Mouse (Mus musculus) regulatory T cell (primary cell): ENCODE data around the gene Wnk2.

Source experiments
- in situ Hi-C: fragments of 300-600 bp; cut with MboI, MseI; formaldehyde crosslinking; loops from one replicate; pipeline ENCODE4 v1.15.1; 2025; ENCODE audit warnings: high pct_unique_total_duplicates

Gene Wnk2

DNA sequence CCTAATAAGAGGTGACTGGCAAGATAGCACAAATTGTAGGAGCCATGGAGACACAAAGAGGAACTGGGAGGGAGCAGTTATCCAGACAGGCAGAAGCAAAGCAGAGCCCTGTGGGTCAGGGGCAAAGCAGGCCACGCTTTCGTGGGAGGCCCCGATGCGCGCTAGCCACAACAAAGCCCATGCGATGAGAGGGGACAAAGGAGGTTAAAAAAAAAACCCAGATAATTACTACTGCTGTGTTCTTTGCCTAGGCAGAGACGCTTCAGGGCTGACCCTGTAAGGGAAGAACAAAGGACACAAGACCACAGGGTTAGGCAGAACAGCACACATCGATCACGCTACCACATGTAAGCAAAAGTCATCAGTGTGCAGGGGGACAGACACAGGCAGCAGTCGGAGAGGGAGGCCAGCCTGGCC, 103.7 kb downstream of the Wnk2 start:
- in situ Hi-C loops: no loop called here

DNA sequence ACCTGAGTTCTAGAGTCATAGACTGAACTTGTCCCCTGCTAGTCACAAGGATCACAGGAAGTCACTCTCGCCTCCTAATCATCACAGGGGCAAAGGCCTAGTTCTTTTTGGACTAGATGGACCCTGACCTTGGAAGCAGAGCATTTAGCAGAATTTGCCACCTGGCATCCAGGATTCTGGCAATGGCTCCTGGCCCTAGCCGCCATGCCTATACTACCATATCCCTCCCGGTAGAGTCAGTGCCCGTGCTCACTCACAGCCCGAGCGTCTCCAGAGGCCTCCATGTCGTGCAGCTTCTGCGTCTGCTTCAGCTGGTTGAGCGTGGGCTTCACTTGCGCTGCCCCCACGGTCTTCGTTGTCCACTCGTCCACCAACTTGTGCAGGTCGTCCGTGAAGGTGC, 105.4 kb downstream of the Wnk2 start:
- in situ Hi-C loops: no loop called here

DNA sequence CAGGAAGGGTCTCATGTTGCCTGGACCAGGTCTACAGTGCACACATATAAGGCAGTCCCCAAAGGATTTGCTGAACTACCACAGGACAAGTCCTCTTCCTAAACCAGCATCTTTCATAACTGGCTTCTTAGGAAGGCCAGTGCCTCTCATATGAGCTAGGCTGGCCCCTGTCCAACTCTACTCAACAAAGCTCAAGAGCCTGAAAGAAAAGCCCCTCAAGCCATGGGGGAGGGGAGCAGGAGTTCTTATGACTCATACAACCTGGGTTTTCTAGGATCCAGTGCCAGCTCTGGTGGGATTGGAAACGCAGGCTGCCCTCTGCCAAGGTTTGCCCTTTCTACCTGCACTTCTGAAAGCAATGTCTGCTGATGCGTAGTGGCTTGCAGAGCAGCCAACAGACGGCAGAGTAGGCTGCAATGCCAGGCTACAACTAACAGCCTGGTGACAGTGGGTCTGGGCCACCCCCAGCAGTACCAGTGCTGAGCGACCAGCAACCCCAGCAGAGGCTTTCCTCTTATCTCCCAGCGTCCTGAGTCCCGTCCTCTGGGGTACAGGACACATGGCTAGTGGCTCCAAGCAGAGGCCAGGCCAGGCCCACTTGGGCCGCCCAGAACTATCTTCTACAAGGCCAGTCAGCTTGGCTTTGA, 110.8 kb downstream of the Wnk2 start:
- in situ Hi-C loops: no loop called here

DNA sequence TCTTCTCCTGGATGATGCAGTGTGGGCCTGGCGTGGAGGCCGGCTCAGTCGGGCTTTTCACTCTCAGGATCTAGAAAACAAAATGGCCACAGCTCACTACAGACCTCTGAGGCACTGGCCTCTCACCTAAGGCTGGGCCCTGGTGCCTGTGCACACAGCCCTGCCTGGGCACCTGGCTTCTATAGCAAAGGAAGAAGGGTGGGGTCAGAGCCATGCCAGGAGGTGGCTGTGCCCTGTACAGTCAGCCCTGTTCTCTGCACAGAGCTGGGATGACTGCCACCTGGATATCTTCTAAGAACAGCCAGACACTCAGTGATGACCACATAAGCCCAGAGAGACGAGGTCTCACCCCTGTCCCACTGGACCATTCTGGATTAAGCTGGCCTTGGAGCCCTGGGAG, 111.4 kb downstream of the Wnk2 start:
- in situ Hi-C loops: no loop called here

DNA sequence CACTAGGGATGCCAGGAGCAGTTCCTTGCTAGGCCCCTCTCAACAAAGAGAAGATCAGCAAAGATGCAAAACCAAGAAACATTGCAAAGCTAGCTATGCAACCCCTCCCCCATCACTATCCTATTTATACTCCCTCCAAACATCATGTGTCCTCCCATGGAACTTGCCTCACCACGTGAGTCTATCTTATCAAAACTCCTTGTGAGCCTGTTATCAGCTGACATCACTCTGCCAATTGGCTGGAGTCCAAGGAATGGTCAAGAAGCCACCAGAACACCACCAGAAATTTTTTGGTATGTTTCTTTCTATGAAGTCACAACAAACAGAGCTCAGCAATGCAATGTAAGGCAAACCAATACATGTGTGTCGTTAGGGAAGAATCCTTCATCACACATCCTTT, 116.8 kb downstream of the Wnk2 start:
- in situ Hi-C loops: no loop called here

DNA sequence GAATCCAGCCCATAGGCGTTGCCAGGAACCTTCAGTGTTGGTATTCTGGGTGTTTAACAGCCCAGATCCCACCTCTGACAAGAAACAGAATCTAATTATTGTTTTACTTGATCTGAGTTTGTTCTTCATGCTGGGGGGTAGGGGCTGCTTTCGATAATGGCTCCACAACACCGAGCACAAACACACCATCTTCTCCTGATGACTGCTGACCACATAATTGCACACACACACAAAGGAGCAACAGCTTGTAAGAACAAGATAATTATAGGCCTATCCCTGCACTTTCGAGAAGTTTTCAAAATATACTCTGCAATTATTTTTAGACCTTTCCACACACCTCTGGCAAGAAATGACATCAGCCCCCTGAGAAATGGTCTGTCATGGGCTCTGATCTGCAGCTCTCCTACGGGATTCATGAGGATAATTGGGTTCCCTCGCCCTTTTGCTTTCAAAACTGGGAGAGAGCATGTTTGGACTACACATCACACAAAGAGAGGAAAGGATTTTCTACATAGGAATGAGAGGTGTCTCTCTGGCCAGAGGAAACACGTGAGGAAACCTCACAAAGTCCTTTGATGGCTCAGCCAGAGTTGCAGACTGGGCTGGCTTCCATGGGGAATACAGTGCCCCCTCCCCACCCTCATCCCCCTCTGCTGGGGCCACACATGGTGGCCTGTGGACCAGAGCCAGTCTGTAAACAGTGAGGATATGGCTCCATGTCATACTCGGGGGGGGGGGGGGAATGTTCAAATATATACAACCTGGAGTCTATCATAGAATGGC, 118.9 kb downstream of the Wnk2 start:
- in situ Hi-C loops: no loop called here

DNA sequence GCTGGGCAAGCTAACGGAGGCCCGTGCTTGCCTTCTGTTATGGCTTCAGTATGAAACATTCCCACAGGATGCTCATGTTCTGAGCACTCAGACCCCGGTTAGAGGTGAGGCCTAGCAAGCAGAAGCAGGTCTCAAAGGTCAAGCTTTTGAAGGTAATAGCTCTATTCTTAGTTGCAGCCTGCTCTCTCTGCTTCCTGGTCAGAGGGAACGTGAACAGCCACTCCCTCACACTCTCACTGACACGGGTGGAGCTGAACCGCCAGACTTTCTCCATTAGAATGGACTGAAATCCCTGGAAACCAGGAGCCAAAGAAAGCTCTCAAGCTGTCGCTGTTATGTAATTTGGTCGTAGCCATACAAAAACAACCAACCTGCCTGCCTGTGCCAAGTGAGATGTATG, 120.8 kb downstream of the Wnk2 start:
- in situ Hi-C loops: no loop called here

DNA sequence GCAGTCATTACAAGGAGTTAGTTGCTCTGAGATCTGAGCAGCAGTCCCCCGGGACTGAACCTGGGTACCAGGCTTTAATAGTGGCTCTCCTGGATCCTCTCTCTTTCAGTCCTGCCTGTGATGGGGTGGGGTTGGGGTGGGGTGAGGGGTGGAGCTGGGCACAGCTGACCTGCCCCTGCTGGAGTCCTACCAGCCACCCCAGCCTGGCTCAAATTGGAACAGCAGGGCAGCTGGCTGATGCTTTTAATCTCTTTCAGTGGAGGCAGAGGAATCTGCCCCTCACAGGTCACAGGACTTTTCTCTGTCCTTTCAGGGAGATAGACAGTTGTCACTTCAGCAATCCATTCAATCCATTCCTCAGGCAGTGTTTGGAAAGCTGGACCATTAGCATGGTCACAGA, 122.3 kb downstream of the Wnk2 start:
- in situ Hi-C loops: no loop called here

DNA sequence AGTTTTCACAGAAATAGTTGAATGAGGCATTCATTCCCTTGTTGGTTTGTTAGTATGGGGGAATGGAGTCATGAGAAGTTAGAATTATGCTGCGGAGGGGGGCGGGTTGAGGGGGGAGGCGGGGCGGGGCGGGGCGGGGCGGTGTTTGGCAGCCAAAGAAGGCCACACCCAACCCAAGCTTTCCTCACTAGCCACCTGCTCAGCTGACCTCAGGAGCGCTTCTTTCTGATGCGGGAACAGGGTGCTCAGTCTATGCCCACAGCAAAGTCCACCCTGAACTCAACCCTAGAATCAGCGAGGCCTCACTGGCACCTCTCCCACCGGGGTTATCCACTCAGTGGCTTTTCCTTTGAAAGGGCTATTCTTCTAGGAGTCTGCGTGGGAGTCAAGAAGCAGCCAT, 123.1 kb downstream of the Wnk2 start:
- in situ Hi-C loops: no loop called here

DNA sequence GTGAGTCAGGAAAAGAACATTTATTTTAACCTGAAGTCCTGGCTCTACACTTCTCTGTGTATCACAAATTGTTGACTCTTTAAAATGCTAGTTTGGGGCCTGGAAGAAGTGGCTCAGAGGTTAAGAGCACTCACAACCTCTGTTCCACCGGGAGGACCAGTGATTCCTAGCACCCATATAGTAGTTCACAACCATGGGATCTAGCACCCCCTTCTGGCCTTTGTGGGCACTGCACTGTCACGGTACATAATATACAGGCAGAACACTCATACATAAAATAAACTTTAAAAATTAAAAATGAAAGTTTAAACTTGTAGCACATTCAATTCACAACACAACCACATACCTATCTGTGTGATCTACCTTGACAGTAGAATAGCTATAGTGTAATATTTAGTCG, 126.1 kb downstream of the Wnk2 start:
- in situ Hi-C loops: no loop called here

DNA sequence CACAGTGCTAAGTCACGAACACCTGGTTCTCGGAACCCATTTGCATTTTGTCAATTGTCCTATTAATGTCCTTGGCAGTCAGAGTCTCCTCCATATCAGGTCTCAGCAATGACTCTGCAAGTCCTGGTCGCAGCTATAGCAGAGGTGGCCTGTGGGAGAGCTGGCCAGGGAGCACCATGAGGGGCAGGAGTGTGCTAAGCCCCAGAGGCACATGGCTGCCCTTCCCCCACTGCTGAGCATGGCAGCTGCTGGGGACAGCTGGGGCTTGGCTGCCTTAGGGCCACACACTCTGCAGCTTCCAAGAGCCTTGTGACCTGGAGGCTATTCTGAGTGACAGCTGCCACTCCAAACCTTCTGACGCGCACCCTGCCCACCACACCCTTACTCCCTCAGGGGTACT, 127.7 kb downstream of the Wnk2 start:
- in situ Hi-C loops: no loop called here

DNA sequence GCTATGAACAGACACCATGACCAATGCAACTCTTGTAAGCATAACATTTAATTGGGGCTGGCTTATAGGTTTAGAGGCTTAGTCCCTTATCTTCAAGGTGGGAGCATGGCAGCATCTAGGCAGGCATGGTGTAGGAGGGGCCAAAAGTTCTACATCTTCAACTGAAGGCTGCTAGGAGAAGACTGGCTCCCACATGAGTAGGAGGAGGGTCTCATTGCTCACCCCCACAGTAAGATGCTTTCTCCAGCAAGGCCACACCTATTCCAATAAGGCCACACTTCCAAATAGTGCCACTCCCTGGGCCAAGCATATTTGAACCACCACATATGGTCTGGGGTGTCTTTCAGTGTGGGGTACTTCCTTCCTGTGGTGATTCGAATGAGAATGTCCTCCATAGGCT, 130.4 kb downstream of the Wnk2 start:
- in situ Hi-C loops: loop anchor here (10.0 kb wide), 1 partner anchor 363 kb away; no protein-coding TSS in a partner anchor

DNA sequence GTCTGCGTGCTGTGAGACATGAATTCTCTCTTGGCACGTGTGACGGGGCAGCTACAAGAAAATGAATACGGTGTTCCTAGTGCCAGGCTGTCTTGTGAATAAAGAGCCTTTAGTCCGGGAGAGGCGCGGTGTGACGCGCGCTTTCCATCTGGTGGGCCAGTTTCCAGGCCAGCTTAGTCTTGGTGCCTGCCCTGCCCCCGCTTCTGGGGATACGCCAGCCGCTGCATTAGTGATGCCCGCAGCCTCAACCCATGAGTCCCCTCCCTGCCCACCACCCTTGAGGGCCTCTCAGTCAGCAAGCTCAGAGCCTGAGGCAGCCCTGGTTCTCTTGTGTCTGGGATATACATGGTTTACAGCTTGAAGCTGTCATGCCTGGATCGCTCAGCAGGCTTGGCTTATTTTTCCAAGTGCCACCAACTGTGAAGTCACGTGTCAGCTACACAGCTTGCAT, 131.5 kb downstream of the Wnk2 start:
- in situ Hi-C loops: loop anchor here (10.0 kb wide), 1 partner anchor 362 kb away; no protein-coding TSS in a partner anchor

DNA sequence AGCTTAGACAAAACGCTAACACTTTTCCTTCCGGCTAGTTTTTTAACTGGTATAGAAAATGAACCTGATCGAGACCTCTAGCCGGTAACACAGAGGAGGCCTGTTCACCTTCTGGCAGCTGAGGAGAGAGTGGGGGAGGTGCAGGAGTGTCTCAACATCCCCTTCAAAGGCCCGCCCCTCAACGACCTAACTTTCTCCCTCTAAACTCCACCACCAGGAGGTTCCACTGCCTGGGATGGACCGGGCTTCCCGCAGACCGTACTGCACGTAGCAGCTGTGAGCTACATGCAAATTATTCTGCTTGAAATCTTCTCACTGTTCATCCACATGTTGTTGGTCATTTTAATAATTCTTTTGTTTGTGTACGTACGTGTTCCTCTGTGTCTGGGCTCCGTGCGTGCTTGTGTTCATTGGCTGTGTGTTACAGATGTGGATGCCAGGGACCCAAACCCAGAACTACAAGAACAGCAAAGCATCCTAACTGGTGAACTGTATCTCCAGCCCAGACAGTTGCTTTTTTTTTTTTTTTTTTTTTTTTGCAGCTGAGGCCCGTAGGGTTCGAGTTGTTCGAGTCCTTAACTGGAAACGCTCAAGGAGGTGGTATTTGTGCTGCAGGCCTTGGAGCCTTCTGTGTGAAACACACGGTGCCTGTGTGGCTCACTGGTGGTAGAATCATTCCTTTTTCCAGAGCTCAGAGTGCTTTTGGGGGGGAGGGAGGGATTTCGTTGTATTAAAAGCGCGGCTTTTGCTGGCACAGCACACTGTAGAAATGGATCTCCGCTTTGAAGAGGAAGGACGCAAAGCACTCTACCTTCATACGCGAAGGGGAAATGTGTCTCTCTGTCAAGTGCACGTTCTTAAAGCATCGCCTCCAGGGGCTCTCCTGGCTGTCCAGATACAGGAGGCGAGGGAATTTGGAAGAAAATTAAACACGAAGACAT, 132.2 kb downstream of the Wnk2 start:
- in situ Hi-C loops: loop anchor here (10.0 kb wide), 1 partner anchor 361 kb away; no protein-coding TSS in a partner anchor

DNA sequence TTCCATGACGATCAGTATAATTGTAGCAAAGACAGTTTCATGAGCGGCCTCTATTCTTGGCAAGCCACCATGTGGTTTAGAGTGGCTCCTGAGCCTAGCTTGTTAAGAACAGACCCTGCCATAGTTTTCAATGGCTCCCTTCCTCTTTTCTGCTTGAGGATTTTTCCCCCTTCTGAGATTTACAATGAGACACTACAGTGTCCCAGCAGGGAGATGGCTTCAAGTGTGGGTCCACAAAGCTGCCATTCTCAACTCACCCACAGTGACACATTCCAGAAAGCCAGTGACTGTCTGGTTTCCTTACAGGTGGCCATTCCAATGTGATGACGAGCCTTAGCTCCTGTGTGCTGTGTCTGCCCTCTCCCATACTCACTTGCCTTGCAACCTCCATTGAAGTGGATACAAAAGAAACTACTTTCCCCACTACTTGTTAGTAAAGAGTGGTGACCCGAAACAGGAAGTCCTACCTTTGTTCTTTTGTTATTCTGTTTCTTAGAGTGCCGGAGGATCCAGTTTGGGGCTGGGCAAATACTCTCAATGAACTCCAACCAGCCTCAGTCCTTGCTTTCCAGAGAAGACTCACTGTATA, 134.5 kb downstream of the Wnk2 start:
- in situ Hi-C loops: loop anchor here (10.0 kb wide), 1 partner anchor 358 kb away; no protein-coding TSS in a partner anchor

DNA sequence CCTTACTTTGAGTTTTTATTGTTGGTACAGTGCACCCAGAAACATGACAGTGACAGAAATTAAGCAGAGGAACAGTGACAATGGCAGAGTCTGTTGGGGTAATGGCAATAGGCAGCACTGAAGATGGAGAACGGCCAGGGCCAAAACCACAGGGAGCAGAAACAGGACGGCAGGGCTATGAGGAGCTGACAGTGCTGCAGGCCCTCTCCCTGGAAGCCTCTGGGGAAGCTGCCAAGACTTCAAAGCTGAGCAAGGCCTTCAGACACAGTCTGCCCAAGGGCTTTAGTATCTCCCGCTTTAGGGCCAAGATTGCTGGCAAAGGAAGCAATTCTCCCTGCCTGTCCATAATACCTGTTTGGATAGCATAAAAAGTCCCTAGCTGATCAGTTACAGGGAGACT, 146.1 kb downstream of the Wnk2 start:
- in situ Hi-C loops: no loop called here

DNA sequence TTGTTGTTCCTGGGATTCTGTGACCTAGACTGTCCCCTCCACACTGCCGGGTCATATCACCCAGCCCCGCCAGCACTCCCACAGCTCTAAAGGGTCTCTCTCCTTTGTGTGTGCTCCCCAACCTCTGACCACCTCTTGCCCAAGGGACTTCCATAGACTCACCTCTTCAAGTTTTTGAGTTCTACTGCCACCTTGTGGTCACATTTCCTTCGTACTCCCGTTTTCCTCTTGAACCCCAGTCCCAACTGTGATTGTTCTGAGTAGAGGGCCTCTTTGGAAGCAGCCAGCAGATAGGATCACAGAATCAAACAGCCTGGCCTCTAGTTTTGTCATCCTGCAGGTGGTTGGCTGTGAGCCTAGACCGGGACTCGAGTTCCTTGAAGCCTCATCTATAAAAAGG, 149.2 kb downstream of the Wnk2 start:
- in situ Hi-C loops: loop anchor here (5.0 kb wide), 1 partner anchor 46 kb away; no protein-coding TSS in a partner anchor

DNA sequence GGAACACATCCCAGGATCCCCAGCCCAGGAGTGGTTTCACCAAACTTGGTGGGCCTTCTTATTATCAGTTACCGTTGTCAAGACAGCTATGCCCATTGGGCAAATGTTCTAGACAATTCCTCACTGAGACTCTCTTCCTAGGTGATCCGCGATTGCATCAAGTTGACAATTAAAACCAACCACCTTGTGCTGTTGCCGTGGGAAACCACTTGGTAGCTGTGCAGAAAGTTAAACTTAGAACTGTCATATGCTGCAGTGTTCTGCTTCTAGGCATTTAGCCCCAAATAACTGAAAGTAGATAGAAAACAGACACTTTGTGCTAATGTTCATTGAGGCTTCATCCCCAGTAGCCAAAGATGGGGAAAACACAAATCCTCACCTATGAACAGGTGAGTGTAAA, 151.1 kb downstream of the Wnk2 start:
- in situ Hi-C loops: loop anchor here (5.0 kb wide), 1 partner anchor 44 kb away; no protein-coding TSS in a partner anchor

DNA sequence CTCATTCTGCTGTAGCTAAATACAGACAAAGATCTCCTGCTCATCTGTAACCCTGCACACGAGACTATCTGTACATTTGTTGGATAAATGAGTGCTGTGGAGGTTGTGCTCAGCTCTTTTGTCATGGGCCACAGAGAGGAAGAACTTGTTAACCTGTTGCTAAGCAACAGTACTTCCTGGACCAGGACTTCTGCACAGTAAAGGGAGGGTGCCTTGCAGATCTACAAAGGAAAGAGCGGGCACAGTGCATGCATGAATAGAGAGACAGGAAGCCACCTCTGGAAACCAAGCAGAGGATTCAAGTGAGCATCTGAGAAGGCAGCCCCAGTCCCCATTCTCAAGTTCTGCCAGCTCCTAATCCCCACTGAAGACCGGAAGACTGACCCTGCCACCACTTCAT, 152.9 kb downstream of the Wnk2 start:
- in situ Hi-C loops: loop anchor here (5.0 kb wide), 1 partner anchor 43 kb away; no protein-coding TSS in a partner anchor

DNA sequence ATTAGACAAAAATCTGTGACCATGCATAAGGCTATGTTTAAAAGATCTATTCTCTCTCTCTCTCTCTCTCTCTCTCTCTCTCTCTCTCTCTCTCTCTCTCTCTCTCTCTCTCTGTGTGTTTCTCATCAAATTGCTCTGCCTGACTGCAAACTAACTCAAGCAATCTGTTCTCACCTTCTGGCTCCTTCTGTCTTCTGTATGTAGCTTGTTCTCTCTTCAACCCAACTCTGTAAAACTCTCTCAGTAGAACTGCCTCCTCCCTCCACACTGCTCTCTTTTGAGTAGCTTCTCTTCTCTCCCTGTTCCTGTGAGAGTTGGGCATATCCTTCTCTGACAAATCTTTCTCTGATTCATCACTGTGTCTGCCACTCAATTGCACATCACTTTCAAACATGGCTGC, 154.9 kb downstream of the Wnk2 start:
- in situ Hi-C loops: no loop called here

DNA sequence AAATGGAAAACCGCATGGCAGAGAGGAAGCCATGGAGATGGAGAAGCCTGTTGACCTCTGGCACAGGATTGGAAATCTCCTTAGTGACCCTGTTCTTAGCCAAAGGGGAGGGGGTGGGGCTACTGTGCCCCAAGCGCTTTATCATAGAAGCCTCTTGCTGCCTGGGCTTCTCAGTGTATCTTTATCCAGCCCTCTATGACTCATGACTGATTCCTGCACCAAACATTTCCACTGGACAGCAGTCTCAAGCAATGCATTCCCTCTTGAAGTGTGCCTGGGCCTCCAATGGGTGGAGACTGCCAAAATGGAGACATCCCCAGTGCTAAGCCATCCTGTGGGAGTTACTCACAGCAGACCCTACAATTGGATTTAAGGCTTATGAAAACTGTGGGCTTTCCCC, 157.7 kb downstream of the Wnk2 start:
- in situ Hi-C loops: no loop called here
